Mouse (Mus musculus): ENCODE results near the gene Tyr.
"Not testable (repeated sequence)": the region's sequence is repeated elsewhere in the genome, so short reads cannot be mapped to it uniquely, and the experiment has no call there.

The Tyr gene

GRCm38 (mm10) chr7:87493412-87493811 is at the start of gene Tyr:
Tyr (minus strand) TSS chr7:87493512.
- DNase-seq (ENCODE audit: low read depth in 2 of 2, low spot score in 2 of 2): no peak

GRCm38 (mm10) chr7:87539031-87539430 is 45.7 kb upstream of the Tyr start:
- no peak for DNase-seq (ENCODE audit: low read depth in 2 of 2, low spot score in 2 of 2)

- DNase-seq (ENCODE audit: low read depth in 2 of 2, low spot score in 2 of 2): no peak
Observed at GRCm38 (mm10) chr7:87494124-87494682, 891 bp upstream of the Tyr start.

- DNase-seq (ENCODE audit: low read depth in 2 of 2, low spot score in 2 of 2): no peak
Observed at GRCm38 (mm10) chr7:87488024-87488423, 5.3 kb downstream of the Tyr start.

GRCm38 (mm10) chr7:87413271-87413670 is 80.0 kb downstream of the Tyr start:
- DNase-seq (ENCODE audit: low read depth in 2 of 2, low spot score in 2 of 2): no peak

GRCm38 (mm10) chr7:87411373-87411772 is 81.9 kb downstream of the Tyr start:
- not testable (repeated sequence) for DNase-seq (ENCODE audit: low read depth in 2 of 2, low spot score in 2 of 2)

GRCm38 (mm10) chr7:87397023-87397422 is 96.3 kb downstream of the Tyr start:
- no peak for DNase-seq (ENCODE audit: low read depth in 2 of 2, low spot score in 2 of 2)

GRCm38 (mm10) chr7:87374935-87375334 is 118.4 kb downstream of the Tyr start:
- DNase-seq (ENCODE audit: low read depth in 2 of 2, low spot score in 2 of 2): no peak

All from CD8-positive naive resting alpha-beta T cell, adult 2 months (primary cell).